ENCODE assay signal across 10 mouse cellular contexts in genomic region chr15:74203801-74204530, GRCm38 (mm10).
A peak's percentile ranks its signal among the peaks of the same experiment; 100 is the strongest.
DNase-seq lines count a peak whose midpoint lies in the region; ATAC-seq and TF ChIP-seq lines count a peak whose summit lies in the region.
"Had no signal": no experiment of that assay in that cellular context is flagged by ENCODE, and none has a peak within 500 bp of the region (broad histone marks: within the 10 kb centered on the region; RNA-seq: fewer than 3 reads in every experiment).

No protein-coding gene starts in this region.

- 41% methylated on average over 14 of the region's 14 CpGs for WGBS in forebrain, postnatal 0 days
- WGBS in olfactory bulb, adult 2 months = 23% methylated on average over 14 of the region's 14 CpGs

- no peak for TF ChIP-seq POLR2A in olfactory bulb, adult 2 months (IDR thresholded peaks at IDR 0.05; ENCODE audit: insufficient read depth, low read depth, low read length)

- H3K9me3 ChIP-seq in forebrain, postnatal 0 days (ENCODE audit: low read length) = no peaks in the 10 kb centered on the region

- peaks cover 10% of the 10 kb centered on the region; the same call in 1 of the 2 replicates for H3K4me1 ChIP-seq in forebrain, postnatal 0 days (ENCODE audit: insufficient read depth)
- peaks cover 18% of the 10 kb centered on the region for H3K4me1 ChIP-seq in olfactory bulb, adult 2 months (ENCODE audit: control insufficient read depth, insufficient read depth, low read length)

- no peak for TF ChIP-seq CTCF in forebrain, postnatal 0 days (IDR thresholded peaks at IDR 0.05; ENCODE audit: low read depth)
- TF ChIP-seq CTCF in olfactory bulb, adult 2 months (IDR thresholded peaks at IDR 0.05; ENCODE audit: insufficient read depth, low read depth, low read length) = no peak

- peak; percentile 19 to 22 for DNase-seq in layer of hippocampus, adult 8-10 months (ENCODE audit: low spot score in 2 of 2)
- DNase-seq in layer of hippocampus, postnatal 25 days (ENCODE audit: extremely low spot score in 1 of 2, low spot score in 1 of 2) = no peak
- DNase-seq in forebrain, postnatal 0 days = peak; percentile 51
- peak; percentile 16 to 45 for DNase-seq in heart, postnatal 10 days
- no peak for DNase-seq in lung, postnatal 10 days
- no peak for DNase-seq in cerebellum, adult 9-10 months
- no peak for DNase-seq in liver
- DNase-seq: adrenal gland, adult 2 months had no signal

- H3K4me3 ChIP-seq in forebrain, postnatal 0 days (ENCODE audit: low read depth, low read length) = no peak overlapping the region
- peak overlapping the region; percentile 7 for H3K4me3 ChIP-seq in olfactory bulb, adult 2 months (ENCODE audit: insufficient read depth, low read depth, low read length)

- 0 out of 2 replicates have a peak overlapping the region, but pooled peaks have one; percentile 16 for H3K4me2 ChIP-seq in forebrain, postnatal 0 days (ENCODE audit: low read depth)

- no peaks in the 10 kb centered on the region for H3K36me3 ChIP-seq in forebrain, postnatal 0 days (ENCODE audit: insufficient read depth)

- H3K27me3 ChIP-seq in forebrain, postnatal 0 days (ENCODE audit: insufficient read depth, low read length) = no peaks in the 10 kb centered on the region

- ATAC-seq in forebrain, postnatal 0 days = peak; percentile 81

- peak overlapping the region; percentile 69 for H3K27ac ChIP-seq in forebrain, postnatal 0 days (ENCODE audit: low read depth, low read length)
- peak overlapping the region; percentile 70; the same call in 1 of the 2 replicates for H3K27ac ChIP-seq in olfactory bulb, adult 2 months (ENCODE audit: insufficient read depth, low read depth, low read length)
- H3K27ac ChIP-seq: liver, embryonic 14.5 days had no signal

- intact Hi-C loops in heart, postnatal 10 days (cut with DNase I) = no loop called here

- 0 out of 2 replicates have a peak overlapping the region, but pooled peaks have one; percentile 25 for H3K9ac ChIP-seq in forebrain, postnatal 0 days
- H3K9ac ChIP-seq: liver, embryonic 14.5 days had no signal

Comparison
In these comparisons a context has a peak if more than half of its experiments do, and no peak if none do; other contexts are left out.
1. DNase-seq: peak in layer of hippocampus, adult 8-10 months (2 of 2), forebrain, postnatal 0 days (single experiment) and heart, postnatal 10 days (2 of 2); none in layer of hippocampus, postnatal 25 days (0 of 2), lung, postnatal 10 days (single experiment), cerebellum, adult 9-10 months (single experiment) and liver (single experiment).